Mouse (Mus musculus): ENCODE data around the gene Nrl. TPM values are rescaled to one million over a fixed set of nuclear protein-coding genes. Genes with fewer than 3 reads are reported as not detected.

The Nrl gene
- total RNA-seq, 1 experiment from 2014 or later = not detected

- peak; percentile 88 for ATAC-seq (replicated peaks in 1 of 2; ENCODE audit: insufficient read depth in 1 of 2, low FRiP score in 2 of 2, low TSS enrichment in 1 of 2, low read depth in 1 of 2, poor library complexity in 2 of 2, severe bottlenecking in 2 of 2)
Observed at GRCm38 (mm10) chr14:55497449-55497821, 27.3 kb downstream of the Nrl start.

GRCm38 (mm10) chr14:55496761-55497448 is 27.9 kb downstream of the Nrl start:
- ATAC-seq (replicated peaks in 1 of 2; ENCODE audit: insufficient read depth in 1 of 2, low FRiP score in 2 of 2, low TSS enrichment in 1 of 2, low read depth in 1 of 2, poor library complexity in 2 of 2, severe bottlenecking in 2 of 2) = no peak

GRCm38 (mm10) chr14:55495509-55496240 is 29.1 kb downstream of the Nrl start:
- ATAC-seq (replicated peaks in 1 of 2; ENCODE audit: insufficient read depth in 1 of 2, low FRiP score in 2 of 2, low TSS enrichment in 1 of 2, low read depth in 1 of 2, poor library complexity in 2 of 2, severe bottlenecking in 2 of 2) = no peak

DNA sequence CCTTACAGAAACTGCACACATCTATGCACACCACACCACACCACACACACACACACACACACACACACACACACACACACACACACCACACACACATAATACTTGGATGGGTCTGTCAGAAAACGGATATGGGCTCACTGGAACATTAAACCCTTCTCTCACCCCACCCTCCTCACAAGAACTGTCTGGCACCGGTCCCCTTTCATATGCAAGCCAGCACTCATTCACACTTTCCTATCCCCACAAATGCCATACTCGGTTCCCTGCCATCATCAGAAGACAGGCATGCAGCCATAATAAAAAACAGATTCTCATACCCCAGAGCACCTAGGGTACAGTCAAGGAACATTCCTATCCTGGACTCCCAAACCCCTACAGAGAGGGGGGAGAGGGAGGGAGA is 32.7 kb downstream of the Nrl start:
- no peak for ATAC-seq (replicated peaks in 1 of 2; ENCODE audit: insufficient read depth in 1 of 2, low FRiP score in 2 of 2, low TSS enrichment in 1 of 2, low read depth in 1 of 2, poor library complexity in 2 of 2, severe bottlenecking in 2 of 2)

DNA sequence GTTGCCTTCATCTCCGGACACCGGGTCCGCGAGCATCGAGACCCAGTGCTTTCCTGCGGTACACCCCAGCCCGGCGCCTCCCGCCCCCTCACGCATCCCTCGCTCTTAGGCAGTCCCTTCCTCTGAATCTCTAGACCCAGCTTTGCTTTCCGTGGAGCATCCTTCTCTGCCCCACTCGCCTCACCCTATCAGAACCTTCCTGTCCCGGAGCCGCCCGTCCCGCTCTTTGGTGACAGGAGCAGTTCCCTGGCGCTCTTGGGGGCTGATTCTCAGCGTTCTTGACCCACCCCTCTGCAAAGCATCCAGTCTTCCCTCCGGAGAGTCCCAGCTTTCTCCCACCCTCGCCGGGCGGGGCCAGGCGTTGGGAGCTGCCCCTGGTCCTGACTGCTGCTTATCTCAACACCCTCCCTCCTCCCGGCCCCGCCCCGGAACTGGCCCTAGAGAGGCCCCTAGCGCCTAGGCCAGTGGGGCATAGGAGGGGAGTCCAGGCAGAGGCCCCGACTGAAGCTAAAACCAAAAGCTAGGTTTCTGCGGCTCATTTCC is 33.4 kb downstream of the Nrl start:
- peak; percentile 28 to 50; a peak in 3 of 4 replicates for ATAC-seq (replicated peaks in 1 of 2; ENCODE audit: insufficient read depth in 1 of 2, low FRiP score in 2 of 2, low TSS enrichment in 1 of 2, low read depth in 1 of 2, poor library complexity in 2 of 2, severe bottlenecking in 2 of 2)

DNA sequence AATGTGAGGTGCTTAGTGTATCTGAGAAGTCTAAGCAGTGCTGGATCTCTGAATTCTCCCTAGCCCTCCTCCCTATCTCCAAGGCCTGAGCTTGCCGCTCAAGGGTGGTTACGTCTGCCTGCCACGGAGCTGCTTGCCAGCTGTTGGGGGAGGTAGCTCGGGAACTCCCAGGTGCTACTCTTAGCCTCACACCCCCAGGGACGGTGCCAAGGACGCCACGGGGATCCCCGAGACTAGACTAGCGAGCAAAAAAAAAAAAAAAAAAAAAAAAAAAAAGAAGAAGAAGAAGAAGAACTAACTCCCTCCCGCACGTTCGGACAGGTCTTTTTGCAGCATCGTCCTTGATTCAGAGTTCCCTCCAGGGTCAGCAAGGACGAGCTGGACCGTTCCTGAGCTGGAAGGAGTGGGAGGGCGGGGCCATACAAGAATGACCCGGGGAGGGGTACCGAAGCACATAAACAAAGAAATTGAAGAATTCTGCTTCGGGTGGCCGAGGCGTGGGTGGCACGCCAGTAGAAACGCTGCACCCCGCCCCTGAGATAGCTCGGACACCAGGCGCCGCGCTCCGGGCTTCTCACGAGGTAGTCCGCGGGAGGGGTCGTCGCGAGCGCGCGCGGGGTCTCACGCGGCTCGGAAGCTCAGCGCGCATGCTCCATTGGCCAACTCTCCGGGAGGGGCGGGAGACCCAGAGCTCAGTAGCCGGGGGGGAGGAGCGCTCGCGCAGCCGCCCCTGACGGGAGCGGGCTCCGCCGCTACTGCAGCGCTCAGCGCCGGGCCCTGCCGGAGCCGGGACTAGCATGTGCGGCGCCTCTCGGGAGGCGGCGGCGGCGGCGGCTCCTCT is 34.2 kb downstream of the Nrl start, which contains the start of gene Carmil3:
Gene Carmil3 (plus strand): TSS at position 291 of the 841 bp plus-strand sequence.
- peak in 1 of 2 experiments; percentile 47; a peak in 1 of 4 replicates for ATAC-seq (replicated peaks in 1 of 2; ENCODE audit: insufficient read depth in 1 of 2, low FRiP score in 2 of 2, low TSS enrichment in 1 of 2, low read depth in 1 of 2, poor library complexity in 2 of 2, severe bottlenecking in 2 of 2)

GRCm38 (mm10) chr14:55486836-55487235 is 37.9 kb downstream of the Nrl start:
- no peak for ATAC-seq (replicated peaks in 1 of 2; ENCODE audit: insufficient read depth in 1 of 2, low FRiP score in 2 of 2, low TSS enrichment in 1 of 2, low read depth in 1 of 2, poor library complexity in 2 of 2, severe bottlenecking in 2 of 2)

GRCm38 (mm10) chr14:55484430-55485085 is 40.2 kb downstream of the Nrl start:
- no peak for ATAC-seq (replicated peaks in 1 of 2; ENCODE audit: insufficient read depth in 1 of 2, low FRiP score in 2 of 2, low TSS enrichment in 1 of 2, low read depth in 1 of 2, poor library complexity in 2 of 2, severe bottlenecking in 2 of 2)

DNA sequence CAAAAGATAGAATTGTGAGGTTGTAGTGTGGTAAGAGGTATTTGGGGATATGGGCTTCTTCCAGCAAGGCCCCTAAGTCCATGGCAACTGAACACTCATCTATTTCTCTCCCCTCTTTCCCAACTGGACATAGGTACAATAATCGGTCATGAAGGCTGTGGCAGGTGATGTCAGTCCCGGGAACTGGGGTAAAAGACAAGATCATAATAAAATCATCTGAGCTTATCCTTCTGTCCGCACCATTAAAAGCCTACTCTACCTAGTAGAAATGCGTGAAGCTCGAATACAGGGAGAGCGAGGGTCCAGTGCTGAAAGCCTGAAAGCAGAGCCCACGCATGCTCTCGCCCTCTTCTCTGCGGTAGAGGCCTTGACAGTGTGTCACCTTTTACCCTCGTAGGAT is 45.2 kb downstream of the Nrl start:
- no peak for ATAC-seq (replicated peaks in 1 of 2; ENCODE audit: insufficient read depth in 1 of 2, low FRiP score in 2 of 2, low TSS enrichment in 1 of 2, low read depth in 1 of 2, poor library complexity in 2 of 2, severe bottlenecking in 2 of 2)

DNA sequence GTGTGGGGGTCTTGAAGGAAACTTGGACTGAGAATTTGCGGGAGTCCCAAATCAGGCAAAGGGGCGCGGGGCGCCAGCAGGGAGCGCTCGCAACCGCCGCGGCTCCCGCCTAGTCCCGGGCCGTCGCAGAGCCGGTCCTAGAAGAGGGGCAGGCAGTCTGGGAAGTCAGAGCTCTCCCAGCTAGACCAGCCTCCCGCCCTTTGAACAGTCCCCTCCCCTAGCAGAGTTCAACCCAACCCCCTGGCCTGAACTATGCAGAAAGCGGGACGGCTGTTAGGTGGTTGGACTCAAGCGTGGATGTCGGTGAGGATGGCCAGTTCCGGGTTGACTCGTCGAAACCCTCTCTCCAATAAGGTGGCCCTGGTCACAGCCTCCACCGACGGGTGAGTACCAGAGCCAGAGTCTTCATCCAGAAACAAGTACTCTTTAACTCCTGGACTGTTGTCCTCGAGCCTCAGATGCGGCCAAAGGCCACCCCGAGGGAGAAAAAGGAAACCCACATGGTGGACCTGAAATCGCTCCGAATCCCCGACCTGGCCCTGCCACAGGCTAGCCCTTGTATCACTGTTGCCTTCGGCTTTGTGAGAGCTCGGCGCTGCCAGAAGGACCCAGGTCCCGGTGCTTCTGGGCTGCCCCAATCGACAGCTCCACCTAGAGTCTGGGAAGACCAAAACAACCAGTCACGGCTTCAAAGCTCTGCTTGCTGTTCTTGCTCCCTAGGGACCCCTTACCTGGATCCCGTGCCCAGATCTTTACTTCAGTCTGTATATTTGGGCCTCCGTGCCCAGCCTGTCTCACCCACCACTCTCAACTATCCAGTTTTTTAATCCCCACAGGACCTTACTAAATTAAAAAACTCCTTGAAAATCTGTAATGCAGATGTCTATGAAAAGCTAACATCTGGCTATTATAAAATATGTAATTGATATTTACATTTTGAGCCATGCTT is 45.9 kb downstream of the Nrl start, which contains the start of gene Dhrs4:
Gene Dhrs4 (plus strand): TSS at position 108 of the 949 bp plus-strand sequence.
- peak; percentile 88 to 92 for ATAC-seq (replicated peaks in 1 of 2; ENCODE audit: insufficient read depth in 1 of 2, low FRiP score in 2 of 2, low TSS enrichment in 1 of 2, low read depth in 1 of 2, poor library complexity in 2 of 2, severe bottlenecking in 2 of 2)

DNA sequence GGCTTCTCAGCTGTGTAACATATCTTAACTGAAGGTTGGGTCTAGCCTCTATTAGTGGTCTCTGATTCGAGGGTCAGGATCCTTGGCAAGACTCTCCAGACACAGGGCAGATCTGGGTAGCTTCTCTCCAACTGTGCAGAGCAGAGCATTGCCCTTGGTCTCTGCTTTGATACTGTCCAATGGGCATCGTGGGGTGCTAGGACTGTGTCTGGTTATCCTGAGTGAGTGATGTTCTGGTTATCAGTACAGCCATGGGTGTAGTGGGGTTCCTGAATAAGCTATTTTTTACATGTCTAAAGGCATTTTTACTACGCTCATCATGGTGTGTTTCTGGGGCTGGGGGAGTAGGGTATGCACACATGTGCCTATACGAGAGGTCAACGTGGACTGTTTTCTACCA is 47.0 kb downstream of the Nrl start:
- no peak for ATAC-seq (replicated peaks in 1 of 2; ENCODE audit: insufficient read depth in 1 of 2, low FRiP score in 2 of 2, low TSS enrichment in 1 of 2, low read depth in 1 of 2, poor library complexity in 2 of 2, severe bottlenecking in 2 of 2)

DNA sequence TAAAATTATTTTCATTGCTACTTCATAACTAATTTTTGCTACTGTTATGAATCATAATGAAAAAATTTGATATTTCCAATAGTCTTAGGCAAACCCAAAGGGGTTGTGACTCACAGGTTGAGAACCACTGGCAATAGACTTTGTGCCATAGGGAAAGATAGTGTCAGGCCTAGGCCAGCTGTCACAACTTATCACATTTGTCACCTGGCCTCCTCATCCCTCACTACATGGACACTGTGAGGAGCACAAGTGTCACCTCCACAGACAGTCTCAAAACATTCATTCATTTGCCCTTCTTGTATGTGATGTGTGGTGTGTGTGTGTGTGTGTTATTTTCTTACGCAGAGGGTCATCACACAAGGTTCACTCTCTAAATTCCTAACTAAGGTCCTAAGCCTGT is 47.4 kb downstream of the Nrl start:
- no peak for ATAC-seq (replicated peaks in 1 of 2; ENCODE audit: insufficient read depth in 1 of 2, low FRiP score in 2 of 2, low TSS enrichment in 1 of 2, low read depth in 1 of 2, poor library complexity in 2 of 2, severe bottlenecking in 2 of 2)

DNA sequence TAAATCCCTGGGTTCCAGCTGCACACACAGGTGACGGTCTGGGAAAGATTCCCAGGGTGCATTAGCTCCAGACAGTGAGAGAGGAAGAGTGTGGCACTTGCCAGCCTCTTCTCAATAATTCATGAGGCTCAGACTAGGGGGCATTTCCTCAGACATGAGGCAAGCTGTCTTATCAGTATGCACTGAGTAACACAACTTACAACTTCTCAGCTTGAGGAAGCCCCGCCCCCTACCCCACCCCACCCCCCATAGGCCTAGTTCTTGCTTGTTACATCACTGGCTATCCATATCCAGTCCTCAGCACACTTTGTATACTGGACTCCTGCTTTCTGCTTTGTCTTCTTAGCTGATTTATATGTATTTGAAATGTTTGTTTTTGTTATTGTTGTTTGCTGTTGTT is 49.1 kb downstream of the Nrl start:
- ATAC-seq (replicated peaks in 1 of 2; ENCODE audit: insufficient read depth in 1 of 2, low FRiP score in 2 of 2, low TSS enrichment in 1 of 2, low read depth in 1 of 2, poor library complexity in 2 of 2, severe bottlenecking in 2 of 2) = no peak

GRCm38 (mm10) chr14:55470806-55471205 is 54.0 kb downstream of the Nrl start:
- ATAC-seq (replicated peaks in 1 of 2; ENCODE audit: insufficient read depth in 1 of 2, low FRiP score in 2 of 2, low TSS enrichment in 1 of 2, low read depth in 1 of 2, poor library complexity in 2 of 2, severe bottlenecking in 2 of 2) = no peak

- no peak for ATAC-seq (replicated peaks in 1 of 2; ENCODE audit: insufficient read depth in 1 of 2, low FRiP score in 2 of 2, low TSS enrichment in 1 of 2, low read depth in 1 of 2, poor library complexity in 2 of 2, severe bottlenecking in 2 of 2)
Observed at GRCm38 (mm10) chr14:55469821-55470220, 55.0 kb downstream of the Nrl start.

- no peak for ATAC-seq (replicated peaks in 1 of 2; ENCODE audit: insufficient read depth in 1 of 2, low FRiP score in 2 of 2, low TSS enrichment in 1 of 2, low read depth in 1 of 2, poor library complexity in 2 of 2, severe bottlenecking in 2 of 2)
Observed at GRCm38 (mm10) chr14:55469041-55469440, 55.7 kb downstream of the Nrl start.
